Mouse (Mus musculus): ENCODE measurements around the gene Afmid. TPM values are rescaled to one million over a fixed set of nuclear protein-coding genes. Genes with fewer than 3 reads are reported as not detected.

Gene Afmid
- total and polyA plus RNA-seq, 3 experiments, result 5.0 to 7.5 (median 7.3) TPM

DNA sequence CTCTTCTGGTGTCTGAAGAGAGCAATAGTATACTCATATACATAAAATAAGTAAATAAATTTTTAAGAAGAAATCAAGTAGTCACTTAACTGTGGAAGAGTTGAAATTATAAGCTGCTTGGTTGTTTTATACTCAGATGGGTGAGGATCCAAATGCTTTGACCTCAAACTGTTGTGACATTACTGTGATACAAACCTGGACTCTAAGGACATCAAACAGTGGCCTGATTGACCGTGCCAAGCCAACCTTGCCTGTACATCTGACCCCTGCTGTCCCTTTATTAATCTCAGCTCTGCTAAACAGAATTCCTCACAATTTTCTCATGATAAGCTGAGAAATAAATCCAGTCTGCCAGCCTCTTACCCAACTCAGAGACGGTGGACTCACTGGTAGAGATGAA is 19.9 kb downstream of the Afmid start:
- peaks cover 0 to 4% of the 10 kb centered on the region in 2 experiments for H3K36me3 ChIP-seq (replicated peaks in 1 of 2; ENCODE audit: control insufficient read depth in 1 of 2, insufficient read depth in 1 of 2, low read length in 1 of 2)
- DNase-seq (ENCODE audit: extremely low read depth), result no peak
- dilution Hi-C loops (cut with MboI; ENCODE audit: extremely low pct_ligation_motif_present, extremely low pct_unique_long_range_greater_than_20kb, low sequenced_read_pairs), result no loop called here
- no peak overlapping the region for H3K4me3 ChIP-seq (replicated peaks in 1 of 3; ENCODE audit: low read depth in 2 of 3, low read length in 2 of 3, poor library complexity in 1 of 3)
- no peak for TF ChIP-seq ZNF384 (IDR thresholded peaks at IDR 0.05; ENCODE audit: low read depth, low read length)
- TF ChIP-seq POLR2A (IDR thresholded peaks at IDR 0.05; ENCODE audit: low read depth, low read length), result no peak
- TF ChIP-seq MAZ (IDR thresholded peaks at IDR 0.05; ENCODE audit: low read depth, low read length), result no peak
- TF ChIP-seq GABPA (IDR thresholded peaks at IDR 0.05; ENCODE audit: insufficient replicate concordance, low read depth, low read length), result no peak
- TF ChIP-seq HCFC1 (IDR thresholded peaks at IDR 0.05; ENCODE audit: low read depth, low read length), result no peak
- TF ChIP-seq MXI1 (IDR thresholded peaks at IDR 0.05; ENCODE audit: low read depth, low read length), result no peak
- no peak overlapping the region for H3K9ac ChIP-seq (ENCODE audit: insufficient read depth, low read depth)
- no peaks in the 10 kb centered on the region for H3K9me3 ChIP-seq (replicated peaks; ENCODE audit: low read length)
- peaks cover 17 to 36% of the 10 kb centered on the region in 2 experiments for H3K4me1 ChIP-seq (ENCODE audit: control insufficient read depth in 1 of 2, insufficient read depth in 2 of 2)
- no peak overlapping the region for H3K4me2 ChIP-seq (ENCODE audit: insufficient read depth, low read depth, poor library complexity, severe bottlenecking)
- H3K27ac ChIP-seq (ENCODE audit: insufficient read depth, low read depth), result no peak overlapping the region
- H3K27me3 ChIP-seq (replicated peaks), result no peaks in the 10 kb centered on the region
- in situ Hi-C loops (cut with MboI; ENCODE audit: low pct_ligation_motif_present, low pct_unique_long_range_greater_than_20kb, low sequenced_read_pairs), result no loop called here
- H3K79me2 ChIP-seq (replicated peaks; ENCODE audit: control insufficient read depth, extremely low read depth, insufficient read depth, poor library complexity, severe bottlenecking), result peaks cover 15% of the 10 kb centered on the region

DNA sequence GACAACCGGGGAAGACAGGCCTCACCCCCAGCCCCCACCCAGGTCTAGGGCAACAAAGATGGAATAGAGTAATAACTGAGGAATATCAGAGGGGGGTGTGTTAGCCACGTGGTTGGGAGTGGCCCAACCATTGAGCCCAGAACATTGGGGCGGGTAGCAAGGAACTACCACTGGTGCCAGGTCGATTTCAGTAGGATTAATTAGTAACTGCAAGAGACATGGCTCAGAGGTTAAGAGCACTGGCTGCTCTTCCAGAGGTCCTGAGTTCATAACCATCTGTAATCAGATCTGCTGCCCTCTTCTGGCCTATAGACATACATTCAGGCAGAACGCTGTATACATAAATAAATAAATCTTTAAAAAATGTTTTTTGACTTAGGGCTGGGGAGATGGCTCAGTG is 20.9 kb downstream of the Afmid start:
- no peaks in the 10 kb centered on the region for H3K9me3 ChIP-seq (replicated peaks; ENCODE audit: low read length)
- DNase-seq (ENCODE audit: extremely low read depth), result no peak
- in situ Hi-C loops (cut with MboI; ENCODE audit: low pct_ligation_motif_present, low pct_unique_long_range_greater_than_20kb, low sequenced_read_pairs), result no loop called here
- H3K4me3 ChIP-seq (replicated peaks in 1 of 3; ENCODE audit: low read depth in 2 of 3, low read length in 2 of 3, poor library complexity in 1 of 3), result no peak overlapping the region
- H3K9ac ChIP-seq (ENCODE audit: insufficient read depth, low read depth), result no peak overlapping the region
- H3K27ac ChIP-seq (ENCODE audit: insufficient read depth, low read depth), result no peak overlapping the region
- dilution Hi-C loops (cut with MboI; ENCODE audit: extremely low pct_ligation_motif_present, extremely low pct_unique_long_range_greater_than_20kb, low sequenced_read_pairs), result no loop called here
- TF ChIP-seq NRF1 (IDR thresholded peaks at IDR 0.05; ENCODE audit: low read depth, low read length) (no peak), MAZ (IDR thresholded peaks at IDR 0.05; ENCODE audit: low read depth, low read length) (no peak), RAD21 (IDR thresholded peaks at IDR 0.05; ENCODE audit: low read depth, low read length) (peak; percentile 35), CTCF (conservative IDR thresholded peaks at IDR 0.05 in 1 of 2, IDR thresholded peaks at IDR 0.05 in 1 of 2; ENCODE audit: low read depth in 2 of 2, low read length in 2 of 2) (peak; percentile 26 to 63; a peak in 3 of 4 replicates), SMC3 (IDR thresholded peaks at IDR 0.05; ENCODE audit: low read depth, low read length) (peak; percentile 49)
- H3K4me2 ChIP-seq (ENCODE audit: insufficient read depth, low read depth, poor library complexity, severe bottlenecking), result no peak overlapping the region
- peaks cover 17 to 39% of the 10 kb centered on the region in 2 experiments for H3K4me1 ChIP-seq (ENCODE audit: control insufficient read depth in 1 of 2, insufficient read depth in 2 of 2)
- peaks cover 1 to 10% of the 10 kb centered on the region in 2 experiments for H3K36me3 ChIP-seq (replicated peaks in 1 of 2; ENCODE audit: control insufficient read depth in 1 of 2, insufficient read depth in 1 of 2, low read length in 1 of 2)
- H3K79me2 ChIP-seq (replicated peaks; ENCODE audit: control insufficient read depth, extremely low read depth, insufficient read depth, poor library complexity, severe bottlenecking), result peaks cover 25% of the 10 kb centered on the region
- no peaks in the 10 kb centered on the region for H3K27me3 ChIP-seq (replicated peaks)

DNA sequence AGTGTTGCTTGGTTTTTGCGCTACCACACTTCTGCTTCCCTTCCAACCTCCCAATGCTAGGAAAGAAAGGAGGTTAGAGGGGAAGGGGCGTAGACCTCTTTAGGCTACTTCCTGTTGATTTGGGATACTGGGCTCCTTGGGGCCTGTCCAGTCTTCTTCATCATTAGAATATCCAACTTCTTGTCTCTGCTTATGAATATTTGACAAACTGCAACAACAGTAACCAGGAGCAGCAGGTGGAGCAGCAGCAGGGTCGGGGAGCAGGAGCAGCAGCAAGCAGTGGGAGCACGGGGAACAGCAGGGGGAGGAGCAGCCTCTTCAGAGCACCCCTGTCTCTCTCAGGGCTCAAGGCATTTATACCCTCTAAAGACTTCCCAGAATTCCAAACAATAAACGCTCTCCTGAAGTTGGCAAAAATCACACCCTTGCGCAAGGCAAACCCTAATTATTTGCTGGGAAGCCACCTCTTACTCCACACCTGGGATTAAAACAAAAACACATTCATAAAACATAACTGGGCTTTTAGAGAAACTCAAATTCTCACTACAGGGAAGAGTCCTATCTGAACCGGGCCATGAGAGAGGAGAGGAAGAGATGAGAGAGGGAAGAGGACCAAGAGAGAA is 22.0 kb downstream of the Afmid start:
- Histone ChIP-seq H3K36me3 (replicated peaks in 1 of 2; ENCODE audit: control insufficient read depth in 1 of 2, insufficient read depth in 1 of 2, low read length in 1 of 2) (peaks cover 6 to 21% of the 10 kb centered on the region in 2 experiments), H3K4me2 (ENCODE audit: insufficient read depth, low read depth, poor library complexity, severe bottlenecking) (peak overlapping the region; percentile 68), H3K27ac (ENCODE audit: insufficient read depth, low read depth) (peak overlapping the region; percentile 92), H3K79me2 (replicated peaks; ENCODE audit: control insufficient read depth, extremely low read depth, insufficient read depth, poor library complexity, severe bottlenecking) (peaks cover 35% of the 10 kb centered on the region), H3K9ac (ENCODE audit: insufficient read depth, low read depth) (peak overlapping the region; percentile 89), H3K4me1 (ENCODE audit: control insufficient read depth in 1 of 2, insufficient read depth in 2 of 2) (peaks cover 10 to 35% of the 10 kb centered on the region in 2 experiments), H3K9me3 (replicated peaks; ENCODE audit: low read length) (no peaks in the 10 kb centered on the region), H3K27me3 (replicated peaks) (no peaks in the 10 kb centered on the region), H3K4me3 (replicated peaks in 1 of 3; ENCODE audit: low read depth in 2 of 3, low read length in 2 of 3, poor library complexity in 1 of 3) (peak overlapping the region; percentile 79 to 88 (median 81))
- TF ChIP-seq POLR2AphosphoS2 (IDR thresholded peaks at IDR 0.05; ENCODE audit: low read depth, low read length), result no peak
- peak; percentile 8; the same call in 1 of the 2 replicates for TF ChIP-seq MAZ (IDR thresholded peaks at IDR 0.05; ENCODE audit: low read depth, low read length)
- in situ Hi-C loops (cut with MboI; ENCODE audit: low pct_ligation_motif_present, low pct_unique_long_range_greater_than_20kb, low sequenced_read_pairs), result no loop called here
- DNase-seq (ENCODE audit: extremely low read depth), result no peak
- dilution Hi-C loops (cut with MboI; ENCODE audit: extremely low pct_ligation_motif_present, extremely low pct_unique_long_range_greater_than_20kb, low sequenced_read_pairs), result no loop called here
